Mouse (Mus musculus) heart, postnatal 0 days (tissue): ENCODE results near the gene Cdc42.

Experiments
- CTCF ChIP-seq: IDR thresholded peaks from 2 replicates; pipeline ENCODE4 v1.5.1; 2016; ENCODE audit warnings: antibody characterized with exemption, control low read depth, low read depth
- EP300 ChIP-seq: IDR thresholded peaks from 2 replicates; pipeline ENCODE4 v1.6.1; 2016; ENCODE audit warnings: antibody characterized with exemption, low read depth

DNA sequence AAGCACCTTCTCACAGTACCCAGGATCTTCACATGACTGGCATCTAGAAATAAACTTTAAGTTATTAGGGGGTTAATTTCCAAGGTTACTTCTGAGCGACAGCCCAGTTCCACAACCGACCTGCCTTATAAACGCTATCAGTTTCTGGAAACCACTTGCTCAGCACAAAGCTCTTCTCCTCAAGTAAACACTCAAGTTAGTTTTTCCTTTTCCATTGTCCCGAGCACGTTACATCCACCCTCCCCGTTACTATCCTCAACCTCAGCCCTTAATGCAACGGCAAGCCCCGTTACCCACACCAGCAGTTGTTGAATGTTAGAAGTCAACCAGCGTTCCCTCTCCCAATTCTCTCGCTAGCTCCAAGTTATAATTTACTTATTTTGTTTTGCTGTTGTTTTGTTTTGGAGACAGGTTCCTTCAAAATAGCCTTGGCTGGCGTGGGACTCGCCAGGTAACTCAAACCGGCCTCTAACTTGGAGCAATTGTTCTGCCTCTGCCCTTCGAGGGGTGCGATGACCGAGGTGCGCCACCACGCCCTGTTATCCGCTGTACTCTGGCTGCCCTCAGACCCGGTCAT lies 30.1 kb upstream of the Cdc42 start:
- TF ChIP-seq CTCF (no peak), EP300 (no peak)
